Mouse (Mus musculus) WW6 (cell line): ENCODE measurements at regions not wholly inside any gene's neighbourhood (a gene's known extent, or its start where the extent isn't known, plus 50 kb on each side); places are given as distances from the start of the nearest gene placed in this dataset.

Experiments
- DNase-seq: peaks from one replicate; pipeline ENCODE4 v3.0.0-alpha.2; 2013; ENCODE audit warnings: low read depth, low spot score

DNA sequence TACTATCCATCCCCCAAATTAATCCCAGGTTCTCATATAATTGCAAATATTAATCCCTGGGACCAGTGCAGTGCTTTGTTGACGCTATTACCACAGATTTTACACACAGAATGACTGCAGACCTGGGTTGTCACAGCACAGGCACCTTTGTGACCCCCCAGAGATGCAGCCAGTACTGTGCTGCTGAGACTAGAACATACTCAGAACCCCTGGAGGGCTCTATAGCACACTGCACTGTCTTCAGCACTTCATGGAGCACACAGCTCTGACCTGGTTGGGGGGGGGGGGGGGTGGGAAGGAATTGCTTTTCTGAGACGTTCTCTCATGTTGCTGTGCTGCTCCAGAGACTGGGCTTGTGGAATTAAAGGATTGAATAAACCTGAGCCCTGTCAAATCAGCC lies 154.9 kb upstream of the Gm34302 start:
- no peak for DNase-seq

DNA sequence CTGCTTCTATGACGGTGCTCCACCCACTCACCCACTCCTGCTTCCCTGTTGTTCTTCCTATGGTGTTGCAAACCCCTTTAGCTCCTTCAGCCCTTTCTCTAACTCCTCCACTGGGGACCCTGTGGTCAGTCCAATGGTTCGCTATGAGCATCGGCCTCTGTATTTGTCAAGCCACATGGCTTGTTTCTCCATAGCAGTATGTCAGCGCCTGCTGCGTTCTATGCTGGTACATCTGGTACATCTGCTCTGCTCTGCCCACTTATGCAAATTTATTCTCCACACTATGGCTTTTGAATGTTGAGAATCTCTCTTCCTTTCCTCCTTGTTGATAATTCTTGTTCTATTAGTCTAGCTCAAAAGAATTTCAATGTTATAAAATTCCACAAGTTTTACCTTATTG lies 154.2 kb upstream of the Gm34302 start:
- DNase-seq, result no peak

DNA sequence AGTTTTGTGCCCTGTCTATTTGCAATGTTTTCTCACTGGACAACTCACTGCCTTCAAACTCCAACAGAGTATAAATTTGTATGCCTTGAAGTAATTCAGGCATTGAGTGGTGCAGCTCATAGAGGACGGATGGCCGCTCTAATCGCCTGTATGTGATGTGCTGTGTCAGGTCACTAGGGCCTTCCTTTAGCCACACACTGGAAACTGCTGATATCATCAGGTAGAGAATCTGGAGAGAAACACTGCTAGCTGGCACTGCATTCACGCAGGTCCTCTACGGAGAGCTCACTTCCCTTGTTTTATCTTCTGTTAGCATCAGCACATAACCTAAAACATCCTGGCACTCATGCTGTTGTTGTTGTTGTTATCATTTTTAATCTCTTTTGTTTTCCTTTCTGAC lies 144.0 kb upstream of the Gm34302 start:
- DNase-seq, result no peak

DNA sequence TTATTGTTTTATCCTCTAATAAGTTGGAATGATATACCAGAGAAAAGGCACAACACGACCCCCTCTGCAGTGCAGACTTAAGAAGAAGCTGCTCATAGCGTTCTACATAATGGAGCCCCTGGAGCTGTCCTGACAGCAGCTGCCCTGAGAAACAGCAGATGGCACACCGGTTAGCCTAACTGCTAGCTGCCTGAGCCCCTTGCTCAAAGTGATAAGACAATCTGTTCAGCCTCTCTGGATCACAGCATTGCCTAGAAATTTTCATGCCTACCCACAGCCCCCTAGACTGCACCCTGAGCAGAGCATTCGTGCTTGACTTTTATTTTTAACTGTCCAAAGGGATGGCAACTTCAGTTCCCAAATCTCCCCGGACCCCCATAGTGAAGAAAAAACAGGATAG lies 132.4 kb upstream of the Gm34302 start:
- DNase-seq, result no peak

DNA sequence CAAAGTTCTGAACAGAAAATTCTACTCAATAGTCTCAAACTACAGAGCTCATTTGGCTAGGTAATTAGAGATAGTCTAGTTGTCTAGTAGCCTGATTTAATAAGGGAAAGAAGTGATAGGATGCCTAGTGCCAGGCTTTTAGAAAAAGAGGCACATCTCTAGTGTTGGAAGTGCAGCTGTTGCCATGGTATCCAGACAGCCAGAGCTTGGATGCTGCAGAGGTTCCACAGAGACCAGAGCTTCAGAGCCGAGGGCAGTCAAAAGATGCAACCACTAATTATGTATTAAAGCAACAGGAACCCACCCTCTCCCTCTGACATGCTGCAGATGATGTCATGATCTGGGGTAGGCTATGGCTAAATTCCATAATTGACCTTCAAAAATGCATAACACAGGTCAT lies 130.0 kb upstream of the Gm34302 start:
- no peak for DNase-seq

DNA sequence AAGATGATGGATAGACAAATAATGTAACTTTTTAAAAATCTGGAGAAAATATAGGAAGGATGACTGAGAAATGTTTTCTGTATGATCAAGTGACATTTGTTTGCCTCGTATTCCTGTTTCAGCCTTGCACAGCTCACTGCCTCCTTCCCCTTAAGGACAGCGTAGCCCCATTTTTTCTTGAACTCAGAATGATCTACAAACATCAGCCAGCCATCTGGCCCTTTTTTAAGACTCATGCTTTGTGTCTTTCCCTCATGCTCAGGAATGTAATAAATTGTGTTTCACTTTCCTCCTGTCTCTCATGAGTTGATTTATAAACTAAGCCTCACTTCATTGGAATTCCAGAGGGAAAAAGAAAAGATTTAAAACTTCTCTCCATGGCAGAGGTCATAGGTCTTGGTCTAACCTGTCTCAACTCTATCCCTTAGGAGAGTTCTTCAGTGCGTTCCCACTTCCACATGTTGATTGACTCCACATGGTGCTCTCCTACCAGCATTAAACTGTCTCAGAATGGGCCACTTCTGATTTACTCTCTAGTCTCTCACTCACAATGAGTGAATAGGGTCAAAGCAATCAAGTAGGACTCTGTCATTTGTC lies 129.2 kb upstream of the Gm34302 start:
- no peak for DNase-seq

DNA sequence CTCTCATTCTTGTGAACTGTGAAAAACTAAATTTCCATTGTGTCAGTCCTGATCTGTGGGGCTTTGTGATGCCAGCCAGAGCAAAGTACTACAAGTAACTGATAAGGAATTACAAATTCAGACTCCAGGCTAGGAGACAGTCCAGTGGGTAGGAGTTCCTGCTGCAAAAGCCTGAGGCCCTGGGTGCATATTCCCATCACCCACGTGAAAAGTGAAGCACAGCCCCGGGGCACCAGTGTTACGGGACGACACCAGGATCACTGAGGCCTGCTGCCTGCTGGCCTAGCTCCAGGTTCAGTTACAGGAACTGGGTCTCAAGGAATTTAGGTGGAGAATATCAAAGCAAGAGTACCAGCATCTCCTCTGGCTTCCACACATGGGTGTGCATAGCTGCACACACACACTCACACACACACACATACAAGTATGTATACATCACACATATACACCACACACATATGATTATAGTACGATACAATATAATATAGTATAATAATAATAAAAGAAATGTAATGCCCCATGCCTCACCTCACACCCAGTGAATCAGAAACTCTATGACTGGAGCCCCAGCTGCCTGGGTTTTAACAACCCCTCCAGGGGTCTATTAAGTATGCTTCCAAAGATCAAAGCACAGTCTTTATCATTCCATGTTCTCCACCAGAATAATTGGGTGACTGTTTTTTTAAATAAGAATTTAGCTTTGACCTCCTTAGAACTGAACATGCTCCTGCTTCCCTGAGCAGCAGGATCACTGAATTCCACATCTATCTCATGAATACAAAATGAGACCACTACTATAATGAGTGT lies 126.6 kb upstream of the Gm34302 start:
- peak; percentile 7 for DNase-seq

DNA sequence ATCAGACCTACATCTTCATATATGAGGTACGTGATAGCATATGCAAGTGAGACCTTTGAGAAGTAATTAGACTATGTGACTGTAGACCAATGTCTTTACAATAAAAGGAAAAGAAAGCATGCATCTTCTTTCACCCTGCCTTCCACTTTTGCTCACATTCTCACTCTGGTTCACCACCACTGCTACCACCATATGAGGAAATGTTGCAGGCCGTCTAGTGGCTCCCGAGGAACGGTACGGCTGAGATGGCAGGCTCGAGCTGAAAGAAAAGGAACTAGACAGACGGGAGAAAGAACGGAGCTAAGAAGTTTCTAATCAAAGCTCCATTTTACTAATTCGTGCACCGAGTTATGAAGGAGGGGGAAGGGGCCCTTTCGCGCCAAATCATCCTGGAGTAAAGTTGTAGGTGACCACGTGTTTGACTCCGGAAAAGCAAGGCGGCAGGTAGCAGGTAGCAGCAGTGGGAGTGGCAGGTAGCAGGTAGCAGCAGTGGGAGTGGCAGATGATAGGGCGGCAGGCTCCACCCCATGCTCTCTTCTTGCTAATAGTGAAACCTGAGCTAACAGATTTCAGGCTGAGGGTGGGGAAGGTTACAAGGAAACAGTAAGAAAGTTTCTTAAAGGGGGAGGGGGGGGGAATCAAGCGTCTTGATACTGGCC lies 125.9 kb upstream of the Gm34302 start:
- DNase-seq, result peak; percentile 5

DNA sequence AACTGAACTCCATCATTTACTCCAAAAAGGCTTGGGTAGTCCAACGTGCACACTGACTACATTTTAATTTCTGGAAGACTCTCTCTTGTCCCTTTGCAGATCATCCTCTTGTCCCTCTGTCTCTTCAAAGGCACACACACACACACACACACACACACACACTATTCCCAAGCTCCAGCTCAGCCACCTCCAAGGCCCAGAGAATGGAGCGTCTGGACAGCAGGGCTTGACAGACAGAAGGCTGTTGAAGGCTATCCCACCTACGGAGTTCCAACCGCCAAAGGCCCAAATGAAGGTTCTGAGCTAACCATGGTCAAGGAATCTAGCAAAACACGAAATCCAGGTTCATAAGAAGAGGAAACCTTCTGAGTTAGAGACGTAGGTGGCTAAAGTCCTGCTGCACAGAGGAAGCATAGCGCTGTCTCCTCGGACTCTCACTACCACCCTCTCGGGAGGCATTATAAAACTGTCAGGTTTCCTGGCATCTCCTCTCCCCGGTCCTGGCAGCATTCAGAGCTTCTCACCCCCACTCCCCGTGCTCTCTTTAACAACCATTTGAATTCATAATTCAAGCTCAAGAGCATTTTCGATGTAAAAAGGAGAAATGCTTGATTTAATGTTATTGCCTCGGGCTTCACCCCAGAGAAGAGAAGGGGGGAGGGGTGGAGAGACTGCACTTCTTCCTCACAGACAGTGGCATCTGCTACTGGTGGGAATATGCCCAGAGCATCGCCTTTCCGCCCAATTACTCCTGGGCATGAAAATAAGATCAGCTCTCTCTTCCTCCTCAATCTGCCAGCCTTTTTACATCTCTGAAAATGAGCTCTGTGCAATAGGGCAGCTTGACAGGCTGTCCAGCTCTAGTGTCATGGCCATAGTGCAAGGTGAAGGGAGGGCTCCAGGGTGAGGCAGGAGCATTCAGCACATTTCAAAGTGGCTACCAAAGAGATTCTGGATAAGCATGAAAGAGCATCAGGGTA lies 99.3 kb upstream of the Gm34302 start:
- no peak for DNase-seq

DNA sequence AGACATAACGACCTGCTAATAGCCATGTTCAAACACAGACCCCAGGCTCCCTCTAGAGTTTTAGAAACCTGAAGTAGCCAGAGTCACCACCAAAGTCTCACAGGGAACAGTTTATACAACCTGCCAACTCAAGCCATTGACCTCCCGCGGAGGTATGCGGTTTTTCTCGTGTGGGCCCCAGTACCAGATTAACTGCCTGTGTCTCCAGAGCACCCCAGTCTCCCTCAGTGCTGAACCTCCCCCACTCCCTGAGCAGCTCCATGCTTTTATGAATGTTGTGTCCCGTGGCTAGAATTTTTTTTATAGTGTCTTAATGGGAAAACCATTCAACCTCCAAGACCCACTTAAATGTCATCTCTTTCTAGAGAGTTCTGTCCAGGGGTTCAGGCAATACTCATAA lies 98.5 kb upstream of the Gm34302 start:
- DNase-seq, result no peak

DNA sequence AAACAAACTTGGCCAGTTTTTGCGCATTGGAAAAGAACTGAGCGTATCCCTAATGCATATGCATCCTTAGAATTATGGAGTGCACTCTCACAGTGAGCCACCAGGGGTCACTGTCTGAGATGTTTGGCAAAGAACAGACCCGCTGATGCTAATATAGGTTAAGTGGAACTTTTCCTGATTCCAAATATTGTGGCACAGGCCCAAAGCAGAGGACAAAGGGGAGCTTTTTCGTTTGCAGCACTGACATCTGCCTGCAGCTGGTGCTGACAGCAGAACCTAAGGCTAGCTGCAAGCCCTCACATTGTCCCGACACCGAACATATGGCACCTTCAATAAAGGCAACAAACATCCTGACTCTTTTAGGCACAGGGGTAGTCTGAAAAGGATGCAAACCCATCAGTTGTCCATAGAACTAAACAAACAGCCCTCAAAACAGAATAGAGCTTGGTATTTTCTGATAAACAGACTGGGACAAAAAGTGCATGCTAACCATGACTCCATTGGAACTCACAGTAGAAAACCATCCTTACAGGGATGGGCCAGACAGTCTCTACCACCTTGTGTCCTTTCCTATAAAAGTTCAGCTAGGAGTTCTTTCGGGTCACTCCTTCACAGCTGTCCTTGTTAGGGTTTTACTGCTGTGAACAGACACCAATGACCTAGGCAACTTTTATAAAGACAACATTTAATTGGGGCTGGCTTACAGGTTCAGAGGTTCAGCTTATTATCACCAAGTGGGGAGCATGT lies 87.1 kb upstream of the Gm34302 start:
- peak; percentile 20 for DNase-seq

DNA sequence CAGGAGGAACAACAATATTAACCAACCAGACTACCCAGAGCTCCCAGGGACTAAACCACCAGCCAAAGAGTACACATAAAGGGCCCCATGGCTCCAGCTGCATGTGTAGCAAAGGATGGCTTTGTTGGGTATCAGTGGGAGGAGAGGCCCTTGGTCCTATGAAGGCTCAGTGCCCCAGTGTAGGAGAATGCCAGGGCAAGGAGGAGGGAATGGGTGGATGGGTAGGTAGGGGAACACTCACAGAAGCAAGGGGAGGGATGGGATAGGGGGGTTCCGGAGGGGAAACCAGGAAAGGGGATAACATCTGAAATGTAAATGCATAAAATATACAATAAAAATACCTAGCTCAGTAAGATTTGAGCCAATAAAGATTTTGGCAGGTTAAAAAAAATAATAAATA lies 86.4 kb upstream of the Gm34302 start:
- no peak for DNase-seq

DNA sequence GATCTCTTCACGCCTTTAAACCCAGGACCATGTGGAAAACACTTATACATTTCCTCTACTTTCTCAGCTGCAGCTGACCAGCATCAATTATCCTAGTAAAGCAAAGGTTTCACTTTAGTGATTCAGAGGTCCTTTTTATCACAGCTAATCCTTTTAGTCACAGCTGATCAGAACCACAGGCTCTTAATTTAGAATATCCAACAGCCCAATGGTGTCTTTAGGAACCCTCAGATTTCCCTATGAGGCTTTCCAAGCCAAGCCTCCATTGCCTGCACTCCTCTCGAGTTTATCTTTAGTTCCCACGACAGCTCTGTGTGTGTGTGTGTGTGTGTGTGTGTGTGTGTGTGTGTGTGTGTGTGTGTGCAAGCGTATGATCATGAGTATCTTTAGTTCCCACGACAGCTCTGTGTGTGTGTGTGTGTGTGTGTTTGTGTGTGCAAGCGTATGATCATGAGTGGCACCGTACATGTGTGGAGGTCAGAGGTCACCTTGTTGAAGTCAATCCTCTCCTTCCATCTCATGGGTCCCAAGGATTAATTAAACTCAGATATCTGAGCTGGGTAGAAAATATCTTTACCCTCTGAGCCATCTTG lies 85.4 kb upstream of the Gm34302 start:
- DNase-seq, result no peak

DNA sequence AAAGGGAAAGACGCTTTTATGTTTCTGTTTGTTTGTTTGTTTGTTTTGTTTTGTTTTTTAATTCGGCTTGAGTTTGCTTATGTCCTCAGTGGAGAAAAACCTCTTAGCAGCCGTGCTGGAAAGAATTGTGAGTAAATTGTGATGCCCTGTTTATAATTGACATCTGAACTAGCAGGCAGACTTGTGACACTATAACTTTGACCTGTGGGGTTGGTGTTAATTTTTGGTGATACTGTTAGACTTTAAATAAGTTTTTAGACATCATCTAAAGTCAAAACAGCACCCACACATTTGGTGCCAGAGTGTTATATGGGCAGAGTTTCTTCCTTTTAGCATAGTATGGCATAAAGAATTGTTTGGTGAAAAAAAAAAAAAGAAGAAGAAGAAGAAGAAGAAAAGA lies 84.0 kb upstream of the Gm34302 start:
- DNase-seq, result no peak

DNA sequence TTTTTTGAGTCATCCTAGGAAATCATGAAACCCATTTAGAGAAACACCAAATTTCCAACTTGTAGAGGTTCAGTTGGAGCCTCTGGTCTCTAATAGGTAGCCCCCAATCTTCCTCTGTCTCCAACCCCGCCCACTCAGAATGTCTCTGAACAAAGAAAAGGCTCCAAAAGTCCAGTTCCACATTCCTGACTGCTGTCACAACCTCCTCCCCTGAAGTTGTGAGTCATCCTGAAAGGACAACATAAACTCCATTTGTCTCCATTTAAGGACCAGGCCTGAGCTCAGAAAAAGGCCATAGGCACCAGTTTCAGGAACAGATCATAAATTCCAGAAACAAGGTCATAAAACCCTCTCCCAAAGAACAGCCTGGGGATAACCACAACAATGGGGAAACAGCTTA lies 79.4 kb upstream of the Gm34302 start:
- no peak for DNase-seq

DNA sequence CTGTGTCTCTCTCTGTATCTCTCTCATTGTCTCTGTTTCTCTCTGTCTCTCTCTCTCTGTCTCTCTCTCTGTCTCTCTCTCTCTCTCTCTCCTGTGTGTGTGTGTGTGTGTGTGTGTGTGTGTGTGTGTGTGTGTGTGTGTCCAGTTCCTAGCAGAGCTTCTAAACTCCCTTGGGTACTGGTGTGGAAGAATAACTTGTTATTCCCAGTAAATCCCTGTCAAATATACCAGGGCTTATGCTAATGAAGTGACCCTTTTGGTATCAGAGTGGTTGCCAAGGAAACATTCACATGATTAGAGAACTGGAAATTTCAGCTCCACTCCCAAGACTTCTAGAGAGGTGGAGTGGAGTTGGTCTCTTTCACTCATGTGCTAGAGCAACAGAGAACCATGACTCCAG lies 78.9 kb upstream of the Gm34302 start:
- DNase-seq, result no peak

DNA sequence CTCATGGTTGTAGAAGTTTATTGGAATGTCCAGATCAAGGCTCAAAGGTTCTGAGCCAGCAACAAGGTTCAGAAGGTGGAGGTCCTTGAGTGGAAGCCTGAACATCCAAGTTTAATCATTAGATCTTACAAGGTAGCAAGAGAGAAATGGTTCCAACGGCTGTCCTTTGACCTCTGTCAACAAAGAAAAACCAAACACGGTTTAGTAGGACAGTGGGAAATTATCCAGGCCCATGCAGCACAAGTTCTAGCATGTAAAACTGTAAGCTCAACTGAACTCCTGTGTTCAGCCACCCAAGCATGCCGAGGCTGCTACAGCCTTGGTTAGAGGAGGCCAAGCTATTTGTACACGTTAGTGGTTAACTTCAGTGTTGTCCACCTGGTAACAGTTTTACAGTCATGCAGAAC lies 77.1 kb upstream of the Gm34302 start:
- DNase-seq, result no peak

DNA sequence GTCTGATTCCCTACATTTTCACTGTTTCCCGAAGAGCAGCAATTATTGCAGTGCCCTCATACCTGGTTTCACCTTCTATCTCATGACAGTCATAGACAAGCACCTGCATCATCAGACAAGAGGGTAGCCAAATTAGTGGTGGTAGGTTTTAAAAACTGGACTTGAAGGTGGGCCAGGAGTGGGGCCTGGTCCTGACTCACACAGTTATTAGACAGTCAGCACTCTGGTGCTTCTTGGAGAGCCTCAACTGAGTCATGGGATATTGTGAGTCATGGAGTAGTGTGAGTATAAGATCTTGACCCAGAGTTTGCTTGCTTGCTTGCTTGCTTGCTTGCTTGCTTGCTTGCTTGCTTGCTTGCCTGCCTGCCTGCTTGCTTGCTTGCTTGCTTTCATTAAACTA lies 73.1 kb upstream of the Gm34302 start:
- no peak for DNase-seq

DNA sequence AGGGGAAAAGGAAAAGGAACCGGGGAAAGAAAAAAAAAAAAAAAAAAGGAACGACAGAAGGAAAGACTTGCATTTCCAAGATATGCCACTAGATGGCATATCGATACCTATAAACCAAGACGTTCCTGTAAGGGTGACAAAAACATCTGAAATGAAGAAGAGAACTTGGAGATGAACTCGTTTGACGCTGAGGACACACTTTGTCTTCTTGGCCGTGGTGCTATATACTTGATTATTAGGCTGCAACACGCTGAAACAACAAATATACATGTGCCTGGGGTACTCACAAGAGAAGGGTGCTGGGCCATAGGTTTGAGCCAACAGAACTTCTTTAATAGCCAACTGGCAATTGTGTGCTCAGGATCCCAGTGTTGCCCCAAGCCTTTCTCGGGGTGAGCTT lies 71.2 kb upstream of the Gm34302 start:
- DNase-seq, result peak; percentile 29

DNA sequence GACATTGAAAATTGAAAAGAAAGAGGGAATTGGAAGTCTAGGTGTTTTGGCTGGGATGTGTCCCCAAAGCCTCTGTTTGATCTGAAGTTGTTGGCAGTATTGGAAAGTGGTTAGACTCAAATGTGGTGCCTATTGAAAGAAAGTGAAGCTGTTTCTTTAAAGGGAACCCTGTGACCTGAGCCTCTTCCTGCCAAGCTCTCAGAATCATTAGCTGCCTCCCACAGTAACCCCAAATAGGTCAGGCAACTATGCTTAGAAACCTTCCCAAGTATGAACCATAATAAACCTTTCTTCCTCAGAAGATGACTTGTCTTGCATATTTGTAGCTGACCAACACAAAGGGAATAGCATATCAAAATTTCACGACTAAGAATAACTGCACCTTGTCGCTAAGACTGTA lies 69.7 kb upstream of the Gm34302 start:
- DNase-seq, result no peak

DNA sequence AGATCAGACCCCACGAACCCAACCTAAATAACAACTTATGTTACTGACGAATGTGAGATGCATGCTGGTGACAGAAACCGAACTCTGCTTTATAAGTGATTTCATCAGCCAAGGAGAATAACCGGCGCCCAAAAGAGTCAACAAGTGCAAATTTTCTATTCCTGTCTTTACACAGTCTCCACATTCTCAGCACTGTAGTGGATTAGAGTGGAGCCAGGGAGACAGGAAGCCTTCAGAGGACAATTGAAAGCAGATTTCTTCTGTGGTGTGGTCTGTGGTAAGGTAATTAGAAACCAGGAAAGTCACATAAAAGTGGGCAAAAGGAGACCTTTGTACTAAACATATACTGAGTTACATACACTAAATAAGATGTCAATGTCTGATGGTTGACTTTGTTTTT lies 68.0 kb upstream of the Gm34302 start:
- no peak for DNase-seq
